Mouse (Mus musculus) ZHBTc4 (cell line): ENCODE measurements around the gene Btbd7.
A peak's percentile ranks its signal among the peaks of the same experiment; 100 is the strongest.

Experiments
- DNase-seq: peaks from one replicate; pipeline ENCODE4 v3.0.0-alpha.2; 2011; ENCODE audit warnings: low read depth, low spot score

Gene Btbd7

DNA sequence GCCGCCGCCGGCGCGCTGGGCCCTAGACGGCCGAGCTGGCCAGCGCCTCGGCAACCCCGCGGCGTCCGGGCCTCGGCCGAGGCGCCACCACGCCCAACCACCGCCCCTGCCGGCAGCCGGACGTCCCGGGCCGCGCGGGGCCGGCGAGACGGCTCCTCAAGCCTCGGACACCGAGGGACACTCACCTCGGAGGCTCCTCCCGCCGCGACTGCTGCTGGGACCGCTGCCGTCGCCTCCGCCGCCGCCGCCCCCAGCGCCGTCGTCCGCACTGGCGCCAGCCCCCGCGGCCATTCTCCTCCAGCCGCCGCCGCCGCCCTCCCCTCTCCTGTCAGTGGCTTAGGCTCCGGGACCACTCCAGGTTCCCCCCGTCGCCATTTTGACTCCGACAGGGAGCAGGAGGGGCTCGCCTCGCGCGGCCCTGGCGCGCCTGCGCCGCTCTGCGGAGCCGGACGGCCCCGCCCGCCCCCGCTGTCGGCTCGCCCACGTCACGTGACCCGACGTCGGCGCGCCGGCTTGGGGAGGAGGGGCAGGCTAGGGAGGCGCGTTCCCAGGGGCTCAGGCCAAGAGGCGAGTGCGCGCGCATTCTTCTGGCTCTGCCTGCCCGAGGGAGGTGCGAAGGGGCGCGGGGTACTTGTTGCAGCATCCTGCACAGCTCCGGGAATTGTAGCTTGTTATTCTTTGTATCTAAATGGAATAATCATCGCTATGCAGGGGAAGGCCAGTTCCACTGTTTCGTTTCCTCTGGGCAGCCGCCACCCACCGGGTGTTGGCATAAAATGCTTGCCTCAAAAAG, at the start of gene Btbd7:
Gene Btbd7 (minus strand): TSS at position 441 of the 793 bp plus-strand sequence.
- peak; percentile 97 for DNase-seq

DNA sequence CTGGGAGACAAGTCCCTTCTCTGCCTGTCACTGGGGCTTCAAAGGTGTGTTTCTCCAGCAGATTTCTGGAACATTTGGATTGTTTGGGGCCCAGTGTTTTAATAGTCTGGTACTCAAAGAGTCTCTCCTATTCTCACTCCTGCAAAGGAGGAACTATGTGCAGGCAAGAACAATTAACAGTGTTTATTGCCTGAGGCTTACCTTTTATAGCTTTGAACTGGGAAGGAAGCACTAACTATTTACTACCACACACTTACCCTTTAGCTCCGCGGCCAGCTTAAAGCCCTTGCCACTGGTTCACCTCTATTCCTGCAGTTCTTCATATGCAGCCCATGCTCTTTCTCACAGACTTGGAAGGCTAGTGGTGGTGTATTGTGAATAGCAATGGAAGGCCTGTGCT, 37.8 kb upstream of the Btbd7 start:
- no peak for DNase-seq

DNA sequence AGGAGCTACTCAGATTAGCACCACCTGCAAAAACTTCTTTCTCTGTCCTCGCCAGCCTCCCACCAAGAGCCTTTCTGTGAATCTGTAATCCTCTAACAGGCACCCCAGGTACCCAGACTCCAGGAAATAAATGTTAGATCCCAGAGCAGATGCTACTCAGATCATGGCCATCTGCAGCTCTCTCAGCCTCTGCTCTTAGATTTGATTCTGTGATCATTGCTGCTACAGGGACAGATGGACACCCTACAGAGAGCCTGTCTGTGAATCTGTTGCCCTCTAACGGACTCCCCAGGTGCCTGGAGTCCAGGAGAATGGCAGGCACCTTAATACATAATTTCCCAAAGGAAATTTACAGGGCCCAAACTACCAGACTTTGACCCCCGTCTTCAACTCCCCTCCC, 29.9 kb upstream of the Btbd7 start:
- no peak for DNase-seq

DNA sequence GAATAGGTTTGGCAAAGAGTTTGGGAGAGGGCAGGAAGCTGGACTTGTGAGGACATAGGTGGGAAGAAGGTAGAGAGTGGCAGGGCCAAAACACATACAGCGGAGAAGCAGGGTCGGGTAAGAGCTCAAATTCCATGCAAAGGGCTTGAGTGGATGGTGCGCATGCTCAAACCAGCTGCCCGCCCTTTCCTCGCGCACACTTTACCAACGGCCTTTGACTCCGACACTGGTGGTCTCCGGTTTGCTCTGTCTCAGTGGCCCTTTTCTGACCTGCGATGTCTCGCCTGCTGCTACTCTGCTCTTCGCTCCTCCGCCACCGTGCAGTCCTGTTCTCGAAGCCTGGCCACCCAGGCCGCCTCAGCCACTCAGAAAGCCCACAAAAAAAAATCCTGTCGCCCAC, 20.8 kb upstream of the Btbd7 start, which contains the start of gene Cox8c:
Gene Cox8c (plus strand): TSS at position 226 of the 400 bp plus-strand sequence.
- DNase-seq = peak; percentile 52

DNA sequence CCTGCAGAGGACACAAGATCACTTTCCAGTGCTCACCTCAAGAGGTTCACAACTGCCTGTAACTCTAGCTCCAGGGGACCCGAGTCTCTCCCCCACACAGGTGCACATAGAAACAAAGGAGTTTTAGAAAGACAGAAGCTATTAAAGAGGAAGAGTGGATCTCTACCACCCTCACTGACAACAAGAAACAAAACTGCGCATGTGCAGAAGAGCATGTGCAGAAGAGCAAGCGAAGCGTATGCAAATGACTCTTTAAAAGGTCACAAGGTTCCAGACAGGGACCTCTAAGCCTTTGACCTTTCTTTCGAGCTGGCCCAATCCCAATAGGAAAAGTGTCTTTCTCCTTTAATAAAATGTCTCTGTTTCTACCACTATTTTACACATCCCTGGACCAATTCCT, 10.3 kb upstream of the Btbd7 start:
- peak; percentile 38 for DNase-seq

DNA sequence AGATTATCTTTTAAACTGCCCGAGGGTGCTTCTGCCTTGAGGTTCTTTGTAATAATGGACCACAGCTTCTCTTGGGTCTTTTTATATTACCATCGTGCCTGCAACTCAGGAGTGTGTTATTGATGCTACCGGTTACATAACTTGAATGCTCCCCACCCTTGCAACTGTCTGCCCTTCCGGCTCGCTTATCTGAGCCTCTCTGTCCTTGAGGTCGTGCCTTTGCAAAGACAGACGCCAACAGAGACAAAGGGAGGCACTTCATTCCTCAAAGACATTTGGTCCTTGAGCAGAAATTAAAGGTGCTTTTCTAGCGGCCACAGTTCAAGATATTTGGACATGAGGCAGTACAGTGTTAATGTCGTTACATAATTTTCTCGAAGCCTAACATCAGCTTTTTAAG, 9.1 kb upstream of the Btbd7 start:
- DNase-seq = no peak

DNA sequence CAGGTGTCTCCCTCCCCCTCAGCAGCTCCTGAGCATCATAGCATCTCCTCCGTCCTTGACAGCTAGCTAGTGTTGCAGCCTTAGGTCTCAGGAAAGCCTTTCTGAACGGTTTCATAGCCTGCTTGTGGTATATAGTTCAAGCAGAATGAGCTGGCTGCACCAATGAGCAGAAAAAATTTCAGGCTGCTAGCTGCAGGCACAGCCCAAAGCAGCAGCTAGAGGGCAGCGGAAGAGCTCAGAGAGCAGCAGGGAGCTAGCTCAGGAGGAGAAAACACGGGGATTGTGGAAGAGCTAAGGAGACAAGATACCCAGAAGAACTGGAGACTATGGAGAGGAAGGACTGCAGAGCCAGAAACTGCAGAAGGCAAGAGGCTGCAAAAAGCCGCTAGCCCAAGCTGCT, 7.5 kb upstream of the Btbd7 start:
- peak; percentile 27 for DNase-seq

DNA sequence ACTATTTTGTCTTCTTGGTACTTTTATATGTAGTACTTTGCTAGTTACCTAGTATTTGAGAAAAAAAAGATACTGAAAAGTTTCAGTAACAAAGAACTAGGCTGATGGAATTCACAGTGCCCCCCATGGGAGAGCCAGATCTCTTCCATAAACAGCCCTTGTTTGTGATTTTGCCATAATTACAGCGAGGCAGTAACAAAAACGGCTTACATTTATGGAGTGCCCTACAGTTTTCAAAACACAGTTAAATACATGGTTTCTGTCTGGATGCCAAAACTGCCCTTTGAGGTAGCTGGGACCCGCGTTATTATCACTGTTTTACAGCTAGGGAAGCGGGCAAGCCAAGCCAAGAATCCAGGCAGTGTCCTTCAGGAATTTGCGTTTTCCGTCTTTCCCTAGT, 630 bp upstream of the Btbd7 start:
- no peak for DNase-seq

DNA sequence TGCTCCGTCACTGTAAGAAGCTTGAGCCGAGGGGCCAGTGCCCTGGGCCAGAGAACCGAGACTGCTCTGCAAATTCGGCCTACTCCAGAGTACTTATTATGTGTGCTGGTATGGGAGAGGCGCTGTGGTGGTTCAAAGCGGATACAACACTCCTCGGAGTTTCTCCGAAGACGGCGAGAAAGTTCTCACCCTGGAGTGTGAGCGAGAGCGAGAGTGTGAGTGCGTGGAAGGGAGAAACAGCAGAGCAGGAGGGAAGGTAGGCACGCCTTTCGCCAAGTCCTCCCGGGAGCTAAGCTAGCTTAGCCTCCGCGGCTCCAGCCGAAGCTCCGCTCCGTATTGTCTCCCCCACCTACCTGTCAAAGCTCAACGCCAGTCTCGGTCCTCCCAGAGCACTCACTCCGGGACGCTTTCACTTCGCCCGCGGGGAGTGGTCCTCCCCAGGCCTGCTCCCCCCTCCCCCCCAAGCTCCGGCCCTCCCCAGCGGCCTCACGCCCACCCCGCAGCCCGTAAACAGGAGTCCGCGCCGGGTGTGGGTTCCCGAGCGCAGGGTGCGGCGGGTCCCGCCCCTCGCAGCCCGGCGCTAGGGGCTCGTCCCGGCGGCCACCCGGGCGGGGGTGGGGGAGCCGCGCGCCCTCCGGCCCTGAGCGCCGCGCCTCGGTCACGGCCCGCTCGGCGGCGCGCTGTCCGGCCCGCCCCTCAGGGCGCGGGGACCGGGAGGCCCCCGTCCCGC, 805 bp downstream of the Btbd7 start:
- DNase-seq = peak; percentile 78

DNA sequence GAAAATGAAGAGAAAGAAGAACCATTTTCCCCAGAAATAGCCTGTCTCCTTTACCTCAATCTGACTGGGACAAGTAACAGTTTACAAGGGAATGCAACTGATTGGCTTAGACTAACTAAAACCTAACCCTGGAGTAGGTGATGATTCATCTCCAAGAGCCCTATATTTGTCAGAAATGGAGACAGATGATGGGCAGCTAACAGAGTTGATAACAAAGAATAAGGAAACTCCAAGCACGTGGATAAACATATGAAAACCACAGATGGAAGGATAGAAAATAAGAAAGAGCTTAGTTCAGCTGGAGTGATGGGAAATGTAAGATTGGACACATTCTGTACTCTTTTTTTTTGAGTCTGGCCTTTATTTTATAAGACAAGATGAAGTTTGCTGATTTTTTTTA, 7.7 kb downstream of the Btbd7 start:
- no peak for DNase-seq

DNA sequence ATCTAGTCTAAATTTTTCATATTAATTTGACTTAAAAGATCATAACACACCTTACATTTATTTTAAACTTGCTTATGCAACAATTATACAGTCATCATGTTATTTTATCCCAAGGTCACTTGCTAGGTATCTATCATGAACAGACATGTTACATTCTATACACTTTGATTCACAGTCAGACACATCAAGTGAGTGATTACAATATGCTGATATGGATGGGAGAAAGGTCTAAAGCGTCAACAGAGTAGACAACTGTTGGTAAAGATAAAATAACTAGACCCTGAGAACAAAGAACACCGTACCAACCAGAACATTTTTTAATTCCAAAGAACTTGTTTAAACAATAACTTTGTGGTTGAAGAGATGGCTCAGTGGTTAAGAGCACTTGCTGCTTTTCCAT, 8.5 kb downstream of the Btbd7 start:
- no peak for DNase-seq

DNA sequence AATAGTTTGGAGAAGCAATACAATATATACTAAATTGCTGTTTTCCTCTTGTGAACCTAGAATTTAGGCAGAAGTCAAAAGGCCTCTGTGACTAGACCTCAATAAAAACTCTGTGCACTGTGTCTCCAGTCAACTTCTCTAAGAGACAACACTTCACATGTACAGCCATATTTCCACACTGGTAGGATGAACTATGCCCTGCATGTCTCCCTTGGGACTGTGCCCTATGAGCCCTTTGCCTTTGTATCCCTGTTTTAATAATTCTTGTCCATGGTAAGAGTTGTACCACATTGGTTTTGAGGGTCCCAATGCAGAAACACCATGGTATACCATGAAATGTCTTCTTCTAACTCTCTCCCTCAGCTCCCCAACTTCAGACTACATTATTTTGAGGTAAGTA, 17.5 kb downstream of the Btbd7 start:
- no peak for DNase-seq

DNA sequence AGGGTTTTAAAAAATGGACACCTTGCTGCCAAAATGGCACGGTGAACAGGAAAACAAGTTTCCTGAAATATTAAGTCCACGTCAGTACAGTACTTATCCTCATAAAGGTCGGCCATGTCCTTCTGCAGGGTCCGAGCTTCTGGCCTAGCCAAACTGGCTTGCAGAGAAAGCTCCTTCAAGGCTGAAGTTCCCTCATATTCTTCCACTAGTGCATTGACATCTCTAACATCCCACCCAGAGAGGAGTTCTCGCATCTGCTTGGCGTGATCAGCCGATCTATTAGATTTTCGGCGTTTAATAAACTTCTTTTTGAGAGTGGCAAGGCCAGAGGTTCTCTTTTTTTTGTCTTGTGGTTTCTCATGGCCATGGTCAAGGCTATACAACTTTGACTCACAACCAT, 40.0 kb downstream of the Btbd7 start:
- no peak for DNase-seq

DNA sequence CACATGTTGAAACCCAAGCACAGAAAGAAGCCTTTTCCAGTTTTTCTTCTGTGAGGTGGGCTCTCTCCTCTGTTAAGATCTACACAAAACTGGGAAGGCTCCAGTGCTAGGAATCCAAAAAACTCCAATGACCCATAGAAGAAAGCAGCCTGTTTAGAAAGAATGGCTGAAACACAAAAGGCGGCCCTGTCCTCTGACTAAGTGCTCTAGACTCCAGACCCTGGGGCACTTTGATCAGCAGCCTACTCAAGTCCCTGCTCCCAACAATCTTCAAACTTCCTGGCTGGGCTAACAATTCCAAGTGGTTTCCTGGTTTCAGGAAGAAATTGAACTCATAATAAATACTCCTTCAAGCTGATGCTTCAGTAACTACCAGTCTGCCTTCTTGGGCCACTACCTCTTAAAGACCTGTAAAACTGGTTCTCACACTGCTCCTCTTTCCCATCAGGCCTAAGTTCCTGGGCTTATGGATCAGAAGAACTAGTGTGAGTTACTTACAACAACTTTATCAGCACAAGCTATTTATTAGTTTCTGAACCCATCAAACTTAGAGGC, 45.4 kb downstream of the Btbd7 start:
- peak; percentile 51 for DNase-seq

DNA sequence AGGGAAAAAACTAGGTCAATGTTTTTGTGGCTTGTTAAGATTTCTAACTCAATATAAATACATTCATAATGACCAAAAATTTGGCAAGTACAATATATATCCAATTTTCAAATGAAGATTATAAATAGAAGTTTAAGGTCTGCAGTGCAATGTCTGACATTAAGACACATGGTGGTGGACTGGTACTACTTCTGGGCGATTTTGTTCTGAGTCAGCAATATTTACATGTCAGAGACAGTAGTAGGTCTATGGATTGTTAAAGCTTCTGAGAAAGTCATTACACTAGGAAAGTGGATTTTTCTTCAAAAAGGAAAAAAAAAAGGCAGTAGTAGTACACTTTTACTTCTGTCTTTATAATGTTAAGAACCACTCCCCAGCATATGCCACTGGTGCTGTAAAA, 46.4 kb downstream of the Btbd7 start:
- DNase-seq = no peak

DNA sequence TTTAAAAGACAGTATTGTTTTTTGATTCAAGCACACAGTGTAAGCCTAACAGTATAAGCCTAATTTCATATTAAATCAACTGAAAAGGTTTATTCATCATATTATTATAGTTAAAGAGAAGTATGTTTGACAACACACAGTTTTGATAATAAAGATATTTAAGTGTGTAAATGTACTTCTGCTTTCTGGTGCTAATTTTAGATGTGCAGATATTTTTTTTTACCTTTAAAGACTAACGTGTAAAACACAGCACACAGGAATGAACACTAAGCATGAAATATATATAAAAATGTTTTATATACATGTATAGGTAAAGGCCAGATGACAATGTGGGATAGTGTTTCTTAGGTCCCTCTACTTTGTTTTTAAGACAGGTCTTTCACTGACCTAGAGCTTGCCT, 51.2 kb downstream of the Btbd7 start:
- DNase-seq = no peak

DNA sequence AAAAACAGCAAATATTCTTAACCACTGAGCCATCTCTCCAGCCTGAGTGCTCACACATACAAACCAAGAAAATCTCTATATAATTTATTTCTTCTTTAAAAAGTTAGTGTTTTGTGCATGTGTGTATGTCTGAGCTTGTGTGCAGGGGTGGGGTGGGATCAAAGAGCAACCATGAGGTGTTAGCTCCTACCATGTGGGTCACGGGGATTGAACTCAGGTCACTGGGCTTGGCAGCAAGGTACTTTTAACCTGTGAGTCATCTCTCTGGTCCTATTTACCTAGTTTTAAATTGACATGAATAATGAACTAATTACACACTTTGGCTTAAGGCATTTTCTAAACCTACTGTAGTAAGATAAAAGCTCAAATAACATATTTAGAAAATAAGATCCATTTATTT, 51.9 kb downstream of the Btbd7 start:
- no peak for DNase-seq

DNA sequence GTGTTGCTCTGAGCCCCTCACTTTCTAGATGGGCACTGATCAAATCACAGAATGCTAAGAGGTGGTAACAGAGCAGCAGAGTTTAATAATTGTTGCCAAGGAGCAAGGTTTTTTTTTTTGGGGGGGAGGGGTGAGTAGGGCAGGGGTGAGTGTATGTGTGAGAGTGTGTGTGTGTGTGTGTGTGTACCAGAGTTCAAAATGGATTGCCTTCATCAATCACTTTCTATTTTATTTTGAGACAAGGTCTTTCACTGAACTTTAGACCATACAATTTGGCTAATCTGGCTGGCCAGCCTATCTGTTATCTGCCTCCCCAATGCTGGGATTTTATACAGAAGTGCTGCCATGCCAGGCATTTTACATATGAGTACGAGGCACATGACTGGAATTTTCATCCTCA, 63.4 kb downstream of the Btbd7 start:
- no peak for DNase-seq

DNA sequence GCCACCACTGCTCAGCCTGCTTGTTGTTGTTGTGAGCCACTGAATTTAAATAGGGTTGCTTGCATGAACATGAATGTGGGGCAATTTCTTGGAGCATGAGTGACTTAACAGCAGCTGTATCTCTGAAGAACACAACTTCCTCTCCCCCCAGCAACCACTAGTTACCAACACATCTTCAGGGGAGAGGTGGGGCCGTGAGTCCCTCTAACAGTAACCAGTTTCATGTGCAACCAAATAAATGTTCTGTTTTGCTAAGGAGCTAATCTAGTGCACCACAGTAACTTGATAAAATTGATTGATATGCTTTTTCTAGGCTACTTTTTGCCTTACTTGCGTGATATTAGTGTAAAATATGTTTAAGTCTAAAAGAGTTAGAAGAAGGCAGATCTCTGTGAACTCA, 78.7 kb downstream of the Btbd7 start:
- DNase-seq = no peak

DNA sequence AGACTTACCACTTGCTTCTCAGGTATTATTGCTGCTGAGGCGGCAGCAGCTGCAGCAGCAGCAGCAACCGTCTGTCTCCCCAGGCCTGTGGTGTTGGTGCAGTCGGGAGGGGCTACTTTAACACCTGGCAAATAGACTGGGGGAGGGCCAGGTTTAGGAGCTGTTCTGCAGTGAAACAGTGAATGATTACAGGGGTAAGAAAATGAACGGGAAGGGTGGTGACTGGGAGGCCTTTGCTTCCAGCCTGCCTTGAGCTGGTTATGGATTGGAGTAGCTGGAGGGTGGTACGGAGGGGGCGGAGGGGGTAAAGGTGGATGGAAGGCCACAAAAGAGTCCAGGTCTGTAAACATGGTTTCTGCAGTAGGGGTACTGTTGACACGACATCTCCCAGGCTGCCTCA, 90.3 kb downstream of the Btbd7 start:
- no peak for DNase-seq

DNA sequence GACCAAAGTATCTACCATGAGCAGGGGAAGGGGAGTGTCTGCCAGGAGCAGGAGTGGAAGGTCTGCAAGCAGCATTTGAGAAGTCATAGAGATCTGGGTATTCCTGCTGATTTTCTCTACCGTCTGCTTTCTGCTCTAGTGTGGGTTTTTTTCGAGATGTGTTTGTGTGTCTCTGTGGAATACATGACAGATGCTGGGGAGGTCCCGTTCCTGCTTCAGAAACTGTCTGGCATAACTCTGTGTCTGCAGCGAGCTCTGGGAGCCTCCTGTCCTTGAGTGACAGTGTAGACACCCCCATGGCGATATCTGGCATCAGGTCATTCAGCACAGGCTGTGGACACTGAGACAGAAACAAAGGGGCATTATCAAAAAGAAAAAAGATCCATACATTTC, 92.7 kb downstream of the Btbd7 start:
- no peak for DNase-seq

DNA sequence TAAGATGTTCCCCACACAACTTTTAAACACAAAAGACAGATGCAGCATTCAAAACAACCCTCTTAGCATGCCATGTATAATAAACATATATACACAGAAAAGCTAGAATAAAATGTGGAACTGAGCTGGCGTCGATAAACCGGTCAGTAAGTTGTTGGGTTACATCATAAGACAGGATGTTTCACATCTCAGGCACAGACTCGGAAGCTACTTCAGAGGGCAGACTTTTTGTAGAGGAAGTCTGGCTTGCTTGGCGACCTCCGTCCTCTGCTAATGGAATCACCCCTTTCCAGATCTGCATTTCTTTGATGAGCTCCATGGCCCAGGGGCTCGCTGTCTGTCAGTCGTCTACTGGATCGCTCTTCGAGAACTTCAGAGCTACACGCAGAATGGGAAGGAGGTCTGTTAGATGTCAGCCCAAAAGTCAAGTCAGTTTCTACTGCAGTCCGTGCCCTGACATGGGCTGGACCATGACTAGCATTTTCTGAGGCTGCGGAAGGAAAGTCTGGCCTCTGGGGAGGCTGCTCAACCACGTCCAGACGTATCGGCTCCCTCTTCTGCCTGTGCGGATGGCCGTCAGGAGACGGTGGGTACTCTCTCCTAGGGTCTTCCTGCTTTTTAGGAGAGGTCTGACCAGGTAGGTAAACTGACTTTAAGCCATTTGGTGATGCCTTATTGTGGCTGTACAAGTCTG, 93.2 kb downstream of the Btbd7 start:
- DNase-seq = no peak
